Mouse (Mus musculus): ENCODE results near the gene Tdpoz4. TPM values are rescaled to one million over a fixed set of nuclear protein-coding genes. Genes with fewer than 3 reads are reported as not detected.
"Not testable (repeated sequence)": the region's sequence is repeated elsewhere in the genome, so short reads cannot be mapped to it uniquely, and the experiment has no call there.

The Tdpoz4 gene
- not detected in 2 replicates for total RNA-seq (2014; rRNA removed)
- polyA plus RNA-seq (2012; rRNA removed) = not detected in 2 replicates

DNA sequence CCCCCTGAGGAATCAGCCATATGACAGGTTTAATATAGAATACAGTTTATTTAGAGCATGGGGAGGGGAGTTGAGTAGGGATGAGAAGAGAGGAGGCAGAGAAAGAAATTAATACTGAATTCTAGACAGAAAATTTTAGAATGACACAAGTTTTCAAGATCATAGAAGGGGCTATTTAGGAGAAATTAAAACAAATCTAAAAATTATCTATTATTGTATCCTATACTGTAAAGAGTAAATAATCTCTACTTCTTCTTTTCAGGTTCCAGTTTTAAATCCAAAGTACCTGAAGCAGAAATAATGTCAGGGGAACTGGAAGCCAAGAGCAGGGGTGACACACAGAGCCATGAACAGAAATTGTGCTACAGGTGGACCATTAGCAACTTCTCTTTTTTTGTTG lies at the start of gene Tdpoz4:
Tdpoz4 (plus strand) TSS at position 301 of the 400 bp plus-strand sequence.
- H3K4me3 ChIP-seq (ENCODE audit: insufficient read depth, low read depth, low read length); H3K9ac ChIP-seq (ENCODE audit: low read depth, low read length); H3K79me2 ChIP-seq (ENCODE audit: control insufficient read depth, insufficient read depth, low read length); H3K36me3 ChIP-seq (ENCODE audit: control insufficient read depth, insufficient read depth, low read length); H3K27ac ChIP-seq (replicated peaks; ENCODE audit: insufficient read depth, low read depth, low read length); H3K27me3 ChIP-seq (ENCODE audit: control insufficient read depth, insufficient read depth, low read length); DNase-seq (ENCODE audit: extremely low read depth, low read depth, low spot score); H3K4me1 ChIP-seq (ENCODE audit: control insufficient read depth, insufficient read depth, low read length): not testable (repeated sequence)

DNA sequence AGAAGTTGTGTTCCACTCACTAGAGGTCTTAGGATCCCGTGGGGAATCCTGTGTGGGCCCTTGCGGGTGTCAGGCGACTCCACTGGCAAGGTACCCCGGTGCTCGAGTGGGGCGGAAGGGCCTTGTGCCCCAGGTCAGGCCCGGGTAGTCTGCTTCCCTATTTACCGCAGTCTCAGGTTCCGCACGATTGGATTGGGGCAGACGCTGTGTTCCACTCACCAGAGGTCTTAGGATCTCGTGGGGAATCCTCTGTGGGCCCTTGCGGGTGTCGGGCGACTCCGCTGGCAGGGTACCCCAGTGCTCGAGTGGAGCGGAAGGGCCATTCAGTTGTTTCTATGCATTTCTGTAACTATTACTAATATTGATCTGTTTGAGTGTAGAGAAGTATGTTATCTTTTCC lies 42.2 kb upstream of the Tdpoz4 start:
- H3K27ac ChIP-seq (replicated peaks; ENCODE audit: insufficient read depth, low read depth, low read length); H3K4me1 ChIP-seq (ENCODE audit: control insufficient read depth, insufficient read depth, low read length); H3K9ac ChIP-seq (ENCODE audit: low read depth, low read length); DNase-seq (ENCODE audit: extremely low read depth, low read depth, low spot score); H3K27me3 ChIP-seq (ENCODE audit: control insufficient read depth, insufficient read depth, low read length); H3K79me2 ChIP-seq (ENCODE audit: control insufficient read depth, insufficient read depth, low read length); H3K4me3 ChIP-seq (ENCODE audit: insufficient read depth, low read depth, low read length); H3K36me3 ChIP-seq (ENCODE audit: control insufficient read depth, insufficient read depth, low read length): not testable (repeated sequence)
- WGBS = 90% methylated on average over 18 of the region's 18 CpGs

DNA sequence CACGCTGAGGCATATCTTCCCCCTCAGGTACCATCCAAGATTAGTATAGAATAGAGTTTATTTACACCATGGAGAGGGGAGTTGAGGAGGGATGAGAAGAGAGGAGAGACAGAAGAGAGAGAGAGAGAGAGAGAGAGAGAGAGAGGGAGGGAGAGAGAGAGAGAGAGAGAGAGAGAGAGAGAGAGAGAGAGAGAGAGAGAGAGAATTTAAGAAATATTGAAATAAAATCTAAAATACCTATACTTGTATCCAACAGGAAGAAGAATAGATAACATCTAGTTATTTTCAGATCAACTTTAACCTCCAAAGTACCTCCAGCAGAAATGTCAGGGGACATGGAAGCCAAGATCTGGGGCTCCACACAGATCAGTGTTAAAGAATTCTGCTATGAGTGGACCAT lies 23.5 kb upstream of the Tdpoz4 start, which contains the start of gene Gm5773:
Gm5773 (plus strand) TSS at position 301 of the 400 bp plus-strand sequence.
- H3K27ac ChIP-seq (replicated peaks; ENCODE audit: insufficient read depth, low read depth, low read length); DNase-seq (ENCODE audit: extremely low read depth, low read depth, low spot score); H3K79me2 ChIP-seq (ENCODE audit: control insufficient read depth, insufficient read depth, low read length); H3K9ac ChIP-seq (ENCODE audit: low read depth, low read length); H3K27me3 ChIP-seq (ENCODE audit: control insufficient read depth, insufficient read depth, low read length); H3K36me3 ChIP-seq (ENCODE audit: control insufficient read depth, insufficient read depth, low read length); H3K4me3 ChIP-seq (ENCODE audit: insufficient read depth, low read depth, low read length); H3K4me1 ChIP-seq (ENCODE audit: control insufficient read depth, insufficient read depth, low read length): not testable (repeated sequence)
- WGBS = 70% methylated on average over 1 of the region's 1 CpGs

- H3K79me2 ChIP-seq (ENCODE audit: control insufficient read depth, insufficient read depth, low read length); H3K9ac ChIP-seq (ENCODE audit: low read depth, low read length); H3K4me1 ChIP-seq (ENCODE audit: control insufficient read depth, insufficient read depth, low read length); H3K36me3 ChIP-seq (ENCODE audit: control insufficient read depth, insufficient read depth, low read length); H3K4me3 ChIP-seq (ENCODE audit: insufficient read depth, low read depth, low read length); H3K27me3 ChIP-seq (ENCODE audit: control insufficient read depth, insufficient read depth, low read length); DNase-seq (ENCODE audit: extremely low read depth, low read depth, low spot score); H3K27ac ChIP-seq (replicated peaks; ENCODE audit: insufficient read depth, low read depth, low read length): not testable (repeated sequence)
These were observed 17.1 kb downstream of the Tdpoz4 start for GRCm38 (mm10) chr3:93813341-93813740.

- not testable (repeated sequence) for H3K79me2 ChIP-seq (ENCODE audit: control insufficient read depth, insufficient read depth, low read length); H3K9ac ChIP-seq (ENCODE audit: low read depth, low read length); H3K36me3 ChIP-seq (ENCODE audit: control insufficient read depth, insufficient read depth, low read length); H3K4me3 ChIP-seq (ENCODE audit: insufficient read depth, low read depth, low read length); DNase-seq (ENCODE audit: extremely low read depth, low read depth, low spot score); H3K27me3 ChIP-seq (ENCODE audit: control insufficient read depth, insufficient read depth, low read length); H3K4me1 ChIP-seq (ENCODE audit: control insufficient read depth, insufficient read depth, low read length); H3K27ac ChIP-seq (replicated peaks; ENCODE audit: insufficient read depth, low read depth, low read length)
- 75% methylated on average over 1 of the region's 1 CpGs for WGBS
These were observed 29.5 kb downstream of the Tdpoz4 start, which contains the start of gene Tdpoz3 for GRCm38 (mm10) chr3:93825720-93826119. Gene Tdpoz3, plus strand, starts transcription at chr3:93826020.

Other genes with a start within 250 kb of the Tdpoz4 start
- gene S100a10, start 241.3 kb upstream of the Tdpoz4 start, total RNA-seq (2014; rRNA removed) = 147 and 292 TPM in 2 replicates
- gene S100a10, start 241.3 kb upstream of the Tdpoz4 start, polyA plus RNA-seq (2012; rRNA removed) = 80.0 and 88.2 TPM in 2 replicates
- gene Tdpoz2, start 143.7 kb upstream of the Tdpoz4 start, total RNA-seq (2014; rRNA removed) = not detected in 2 replicates
- not detected in 2 replicates for gene Tdpoz2, start 143.7 kb upstream of the Tdpoz4 start, polyA plus RNA-seq (2012; rRNA removed)
- gene Tdpoz1, start 120.1 kb upstream of the Tdpoz4 start, total RNA-seq (2014; rRNA removed) = not detected in 2 replicates
- not detected in 2 replicates for gene Tdpoz1, start 120.1 kb upstream of the Tdpoz4 start, polyA plus RNA-seq (2012; rRNA removed)
- gene Gm37596, start 103.3 kb upstream of the Tdpoz4 start, total RNA-seq (2014; rRNA removed) = not detected in 2 replicates
- gene Gm37596, start 103.3 kb upstream of the Tdpoz4 start, polyA plus RNA-seq (2012; rRNA removed) = not detected in 2 replicates
- not detected in 2 replicates for gene Gm5773, start 23.4 kb upstream of the Tdpoz4 start, total RNA-seq (2014; rRNA removed)
- not detected in 2 replicates for gene Gm5773, start 23.4 kb upstream of the Tdpoz4 start, polyA plus RNA-seq (2012; rRNA removed)
- gene Tdpoz3, start 29.6 kb downstream of the Tdpoz4 start, total RNA-seq (2014; rRNA removed) = not detected in 2 replicates
- not detected in 2 replicates for gene Tdpoz3, start 29.6 kb downstream of the Tdpoz4 start, polyA plus RNA-seq (2012; rRNA removed)
- gene Gm9117, start 147.1 kb downstream of the Tdpoz4 start, total RNA-seq (2014; rRNA removed) = not detected in 2 replicates
- not detected in 2 replicates for gene Gm9117, start 147.1 kb downstream of the Tdpoz4 start, polyA plus RNA-seq (2012; rRNA removed)
- not detected in 2 replicates for gene Tdpoz5, start 164.9 kb downstream of the Tdpoz4 start, total RNA-seq (2014; rRNA removed)
- gene Tdpoz5, start 164.9 kb downstream of the Tdpoz4 start, polyA plus RNA-seq (2012; rRNA removed) = not detected in 2 replicates

Measured in liver, adult 2 months (tissue).